Mouse (Mus musculus) liver, embryonic 11.5 days (tissue): ENCODE measurements around the gene Adamts20. TPM values are rescaled to one million over a fixed set of nuclear protein-coding genes. Genes with fewer than 3 reads are reported as not detected.

Source experiments
- ATAC-seq: fragments of 200-750 bp; cut with Nextera tagmentation; replicated peaks from 2 replicates; pipeline ENCODE4 v1.8.0; 2017; ENCODE audit warnings: moderate number of reproducible peaks, mild to moderate bottlenecking, moderate TSS enrichment, moderate library complexity; ENCODE audit not compliant: low FRiP score
- DNase-seq: peaks from one replicate; pipeline ENCODE4 v3.0.0-alpha.2; 2017; ENCODE audit warnings: low spot score
- H3K27ac ChIP-seq: fragments of 300-500 bp; sonication (generic); 2 replicates; pipeline ENCODE4 v1.5.1; 2014; ENCODE audit warnings: mild to moderate bottlenecking, low read depth, low read length, control low read depth
- H3K27me3 ChIP-seq: fragments of 300-500 bp; sonication (generic); replicated peaks from 2 replicates; pipeline ENCODE4 v1.6.1; 2014; ENCODE audit warnings: low read length, mixed read lengths; ENCODE audit not compliant: control insufficient read depth, insufficient read depth
- H3K36me3 ChIP-seq: fragments of 300-500 bp; sonication (generic); 2 replicates; pipeline ENCODE4 v1.6.1; 2014; ENCODE audit warnings: mild to moderate bottlenecking, low read length, moderate library complexity, mixed read lengths; ENCODE audit not compliant: control insufficient read depth, insufficient read depth
- H3K4me1 ChIP-seq: fragments of 300-500 bp; sonication (generic); replicated peaks from 2 replicates; pipeline ENCODE4 v1.6.1; 2014; ENCODE audit warnings: low read length, mixed read lengths; ENCODE audit not compliant: control insufficient read depth, insufficient read depth
- H3K4me2 ChIP-seq: fragments of 300-500 bp; sonication (generic); 2 replicates; pipeline ENCODE4 v1.6.1; 2014; ENCODE audit warnings: mild to moderate bottlenecking, control low read depth, moderate library complexity
- H3K4me3 ChIP-seq: fragments of 300-500 bp; sonication (generic); 2 replicates; pipeline ENCODE4 v1.5.1; 2014; ENCODE audit warnings: low read depth, low read length, control low read depth
- H3K9ac ChIP-seq: fragments of 300-500 bp; sonication (generic); 2 replicates; pipeline ENCODE4 v1.6.1; 2014; ENCODE audit warnings: low read depth, low read length, control low read depth
- H3K9me3 ChIP-seq: fragments of 300-500 bp; sonication (generic); 2 replicates; pipeline ENCODE4 v1.6.1; 2016; ENCODE audit warnings: low read length, inconsistent platforms, mixed read lengths; ENCODE audit not compliant: control insufficient read depth
- WGBS: fragments of 180-500 bp; shearing (Covaris S2); extraction: QIAGEN DNeasy Blood & Tissue Kit; methylation state at CpG from one replicate; pipeline ENCODE4 v1.1.7; 2014; 5-methylcytosine and 5-hydroxymethylcytosine counted together
- polyA plus RNA-seq: library from polyadenylated mRNA; unstranded; fragments of >200 nt; fragmentation: Nextera tagmentation; extraction: Ambion mirVana; gene quantifications from 2 replicates; pipeline ENCODE4 v1.2.1, GENCODE M21; 2014

Gene Adamts20
- polyA plus RNA-seq, 1 experiment from 2014 or later = 1.2 TPM

DNA sequence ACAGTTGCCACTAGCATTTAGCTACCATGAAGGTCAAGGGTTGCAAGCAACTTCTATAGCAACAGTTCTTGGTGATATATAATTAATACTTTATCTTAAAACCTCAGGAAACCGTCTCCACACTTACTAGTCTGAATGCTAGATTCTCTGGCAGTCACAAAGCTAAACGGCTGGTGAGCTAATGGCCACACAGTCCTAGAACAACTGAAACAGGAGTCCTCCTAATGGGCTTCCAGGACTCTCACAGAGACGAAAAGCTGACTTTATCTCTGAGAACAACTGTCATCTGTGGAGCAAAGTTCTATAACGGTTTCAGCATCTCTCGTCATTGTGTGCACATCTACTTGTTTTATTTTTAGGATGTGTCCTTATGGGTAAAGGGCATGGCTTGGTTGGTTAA is 15.0 kb upstream of the Adamts20 start:
- Histone ChIP-seq H3K4me3 (no peak overlapping the region), H3K9me3 (no peaks in the 10 kb centered on the region), H3K36me3 (no peaks in the 10 kb centered on the region), H3K27ac (no peak overlapping the region), H3K27me3 (no peaks in the 10 kb centered on the region), H3K9ac (no peak overlapping the region), H3K4me2 (no peak overlapping the region), H3K4me1 (no peaks in the 10 kb centered on the region)
- ATAC-seq (no peak), DNase-seq (no peak)
- WGBS = 71% methylated on average over 5 of the region's 5 CpGs

DNA sequence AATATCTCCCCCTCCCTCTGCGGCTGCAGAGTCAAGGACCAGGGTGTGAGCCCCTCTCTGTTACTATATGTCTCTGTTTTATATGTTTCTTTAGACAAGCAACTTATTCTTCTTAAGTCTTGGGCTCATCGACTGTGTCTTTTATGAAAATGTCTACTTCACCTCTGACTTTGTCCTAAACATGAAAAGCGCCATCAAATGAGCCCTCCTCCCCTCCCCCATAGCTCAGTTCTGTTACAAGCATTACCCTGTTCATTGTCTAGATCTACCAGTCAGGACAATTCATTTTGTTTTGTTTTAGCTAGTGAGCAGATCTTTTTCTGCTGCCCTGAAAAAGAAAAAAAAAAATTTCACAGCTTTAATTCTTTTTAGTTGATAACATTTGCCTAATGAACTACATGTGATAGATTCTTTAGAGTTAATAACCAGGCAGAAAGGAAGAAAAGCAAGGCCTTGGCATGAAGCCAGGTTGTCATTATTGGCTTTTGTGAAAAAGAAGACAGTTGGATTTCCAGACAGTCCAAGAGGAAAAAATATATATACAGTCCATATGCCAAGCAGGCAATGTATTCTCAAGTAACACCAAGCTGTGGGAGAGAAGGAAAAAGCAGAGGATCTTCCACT is 14.4 kb upstream of the Adamts20 start:
- no peak overlapping the region for H3K4me3 ChIP-seq
- H3K4me2 ChIP-seq = no peak overlapping the region
- no peaks in the 10 kb centered on the region for H3K27me3 ChIP-seq
- no peaks in the 10 kb centered on the region for H3K36me3 ChIP-seq
- no peak overlapping the region for H3K9ac ChIP-seq
- H3K4me1 ChIP-seq = no peaks in the 10 kb centered on the region
- whole genome bisulfite sequencing = 77% methylated on average over 3 of the region's 3 CpGs
- DNase-seq (no peak), ATAC-seq (no peak)
- H3K27ac ChIP-seq = no peak overlapping the region
- H3K9me3 ChIP-seq = no peaks in the 10 kb centered on the region

DNA sequence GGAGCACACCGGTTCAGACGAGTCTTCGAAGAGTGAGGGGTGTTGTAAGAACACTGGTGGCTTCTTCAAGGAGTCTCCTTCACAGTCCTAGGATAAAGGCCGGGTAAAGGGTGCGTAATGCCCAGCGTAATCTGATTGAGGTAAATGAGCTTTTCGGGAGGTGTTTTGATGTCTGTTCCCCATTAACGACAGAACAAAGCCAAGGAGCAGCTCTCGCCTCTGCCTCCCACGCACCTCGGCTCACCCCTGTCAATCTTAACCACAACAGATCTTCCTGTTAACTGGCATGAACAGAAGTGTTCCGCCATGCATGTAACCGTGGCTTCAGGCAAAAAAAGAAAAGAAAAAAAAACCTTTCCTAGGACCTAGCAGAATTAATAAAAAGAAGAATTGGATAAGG is 13.5 kb upstream of the Adamts20 start:
- H3K4me1 ChIP-seq = no peaks in the 10 kb centered on the region
- DNase-seq (no peak), ATAC-seq (no peak)
- 37% methylated on average over 13 of the region's 13 CpGs for WGBS
- H3K36me3 ChIP-seq = no peaks in the 10 kb centered on the region
- no peak overlapping the region for H3K27ac ChIP-seq
- H3K27me3 ChIP-seq = no peaks in the 10 kb centered on the region
- H3K9me3 ChIP-seq = no peaks in the 10 kb centered on the region
- H3K4me3 ChIP-seq = no peak overlapping the region
- H3K9ac ChIP-seq = no peak overlapping the region
- H3K4me2 ChIP-seq = no peak overlapping the region

DNA sequence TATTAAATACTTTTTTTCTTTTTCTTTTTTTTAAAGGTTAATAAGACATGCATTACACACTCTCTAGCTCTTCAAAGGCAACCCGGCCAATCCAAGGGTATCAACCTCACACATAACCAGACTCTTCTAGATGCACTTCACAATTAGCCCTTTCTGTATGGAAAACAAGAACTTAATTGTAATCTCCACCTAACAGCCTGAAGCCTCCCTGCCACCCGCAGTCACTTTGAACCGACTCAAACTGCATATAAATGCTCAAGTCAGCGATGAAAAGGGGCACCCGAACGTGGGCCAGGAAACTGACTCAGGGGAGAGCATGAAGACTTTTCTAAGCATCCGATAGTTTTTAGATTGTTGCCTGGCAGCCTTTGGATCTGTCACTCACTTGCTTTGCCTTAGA is 12.1 kb upstream of the Adamts20 start:
- Histone ChIP-seq H3K9me3 (no peaks in the 10 kb centered on the region), H3K27ac (no peak overlapping the region), H3K4me2 (no peak overlapping the region), H3K9ac (no peak overlapping the region), H3K4me3 (no peak overlapping the region), H3K36me3 (no peaks in the 10 kb centered on the region), H3K27me3 (no peaks in the 10 kb centered on the region), H3K4me1 (no peaks in the 10 kb centered on the region)
- no peak for DNase-seq
- WGBS = 76% methylated on average over 7 of the region's 7 CpGs
- no peak for ATAC-seq

GRCm38 (mm10) chr15:94475975-94476374 is 10.8 kb upstream of the Adamts20 start:
- Histone ChIP-seq H3K36me3 (no peaks in the 10 kb centered on the region), H3K9ac (no peak overlapping the region), H3K27ac (no peak overlapping the region), H3K9me3 (no peaks in the 10 kb centered on the region), H3K27me3 (no peaks in the 10 kb centered on the region), H3K4me2 (no peak overlapping the region), H3K4me1 (no peaks in the 10 kb centered on the region), H3K4me3 (no peak overlapping the region)
- no peak for DNase-seq
- WGBS = 85% methylated on average over 5 of the region's 5 CpGs
- no peak for ATAC-seq

DNA sequence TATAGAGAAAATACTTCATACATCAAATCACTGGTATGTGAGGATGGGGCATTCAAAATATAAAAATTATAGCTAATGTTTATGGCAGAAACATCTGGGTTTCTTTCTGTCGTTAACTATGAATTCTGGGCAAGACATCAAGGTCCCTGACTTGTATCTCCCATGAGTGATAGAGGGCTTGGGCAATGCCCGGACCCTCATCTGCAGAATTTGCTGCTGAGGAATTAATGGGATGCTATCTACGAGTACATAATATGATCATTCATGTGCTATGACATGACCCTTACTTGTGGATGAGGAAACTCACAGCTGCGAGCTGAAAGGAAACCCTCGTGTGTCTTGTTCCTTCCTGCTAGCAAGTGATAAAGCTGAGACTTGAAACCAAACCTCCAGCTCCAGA is 5.1 kb upstream of the Adamts20 start:
- no peak overlapping the region for H3K9ac ChIP-seq
- no peaks in the 10 kb centered on the region for H3K36me3 ChIP-seq
- no peaks in the 10 kb centered on the region for H3K4me1 ChIP-seq
- H3K4me2 ChIP-seq = no peak overlapping the region
- H3K9me3 ChIP-seq = no peaks in the 10 kb centered on the region
- DNase-seq = no peak
- no peak overlapping the region for H3K27ac ChIP-seq
- no peaks in the 10 kb centered on the region for H3K27me3 ChIP-seq
- no peak overlapping the region for H3K4me3 ChIP-seq
- WGBS = 53% methylated on average over 5 of the region's 5 CpGs
- no peak for ATAC-seq

- H3K27me3 ChIP-seq = no peaks in the 10 kb centered on the region
- H3K4me2 ChIP-seq = no peak overlapping the region
- no peaks in the 10 kb centered on the region for H3K9me3 ChIP-seq
- no peaks in the 10 kb centered on the region for H3K4me1 ChIP-seq
- DNase-seq (no peak), ATAC-seq (no peak)
- H3K9ac ChIP-seq = no peak overlapping the region
- 85% methylated on average over 14 of the region's 14 CpGs for WGBS
- no peak overlapping the region for H3K4me3 ChIP-seq
- no peak overlapping the region for H3K27ac ChIP-seq
- H3K36me3 ChIP-seq = no peaks in the 10 kb centered on the region
These were observed 337 bp downstream of the Adamts20 start for GRCm38 (mm10) chr15:94464881-94465280.

- Histone ChIP-seq H3K9me3 (no peaks in the 10 kb centered on the region), H3K27me3 (no peaks in the 10 kb centered on the region), H3K36me3 (no peaks in the 10 kb centered on the region), H3K9ac (no peak overlapping the region), H3K4me1 (no peaks in the 10 kb centered on the region), H3K4me2 (no peak overlapping the region), H3K4me3 (no peak overlapping the region), H3K27ac (no peak overlapping the region)
- DNase-seq (no peak), ATAC-seq (no peak)
- WGBS = 64% methylated on average over 3 of the region's 3 CpGs
These were observed 2.0 kb downstream of the Adamts20 start for GRCm38 (mm10) chr15:94463251-94463650.

GRCm38 (mm10) chr15:94462206-94462605 is 3.0 kb downstream of the Adamts20 start:
- no peak for ATAC-seq
- WGBS = 59% methylated on average over 3 of the region's 3 CpGs
- Histone ChIP-seq H3K27ac (no peak overlapping the region), H3K9me3 (no peaks in the 10 kb centered on the region), H3K9ac (no peak overlapping the region), H3K36me3 (no peaks in the 10 kb centered on the region), H3K4me3 (no peak overlapping the region), H3K4me2 (no peak overlapping the region), H3K4me1 (no peaks in the 10 kb centered on the region), H3K27me3 (no peaks in the 10 kb centered on the region)
- no peak for DNase-seq
